Mouse (Mus musculus) cortical plate, adult 2 months (tissue): Measurements from ENCODE around the gene Uox.

ENCODE experiments used
- CTCF ChIP-seq: fragments of 200-500 bp; IDR thresholded peaks from 2 replicates; pipeline ENCODE4 v1.5.1; 2011; ENCODE audit warnings: mild to moderate bottlenecking, control low read depth, low read length; ENCODE audit not compliant: insufficient read depth; ENCODE audit errors: extremely low read depth
- POLR2A ChIP-seq: fragments of 200-500 bp; IDR thresholded peaks from 2 replicates; pipeline ENCODE4 v1.6.1; 2011; ENCODE audit warnings: mild to moderate bottlenecking, low read length, control low read depth; ENCODE audit not compliant: insufficient read depth; ENCODE audit errors: extremely low read depth

DNA sequence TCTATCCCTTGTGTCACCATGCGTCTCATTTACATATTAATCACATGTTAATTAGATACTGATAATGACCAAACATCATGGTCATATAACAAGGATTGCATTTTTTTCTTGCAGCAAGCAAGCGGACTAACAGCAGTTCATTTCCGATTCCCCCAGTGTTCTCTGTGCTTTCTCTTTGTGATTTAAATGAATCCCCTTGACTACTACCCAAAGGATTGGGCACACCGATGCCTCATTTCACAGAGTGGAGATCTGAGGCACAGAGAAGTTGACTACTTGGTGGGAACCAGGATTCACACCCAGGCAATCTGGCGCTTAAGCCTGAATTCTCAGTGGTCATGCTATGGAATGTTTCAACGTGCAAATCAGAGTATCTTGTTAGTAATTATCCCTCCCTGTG lies 35.2 kb upstream of the Uox start:
- TF ChIP-seq CTCF (no peak), POLR2A (no peak)
